Mouse (Mus musculus): ENCODE results near the gene Mtmr12.

GRCm38 (mm10) chr15:12248279-12248678, 43.5 kb downstream of the Mtmr12 start:
- TF ChIP-seq CTCF (IDR thresholded peaks at IDR 0.05; ENCODE audit: borderline replicate concordance, control insufficient read depth, extremely low read depth, insufficient read depth, low read length, poor library complexity) (no peak), POLR2A (IDR thresholded peaks at IDR 0.05; ENCODE audit: control insufficient read depth, extremely low read depth, insufficient read depth, low read length, poor library complexity) (no peak)
